Mouse (Mus musculus) myocyte (in vitro differentiated cells): Measurements from ENCODE around the gene Otx1.

Experiments used
- CEBPB ChIP-seq: IDR thresholded peaks from 2 replicates; pipeline ENCODE4 v1.6.1; 2011; ENCODE audit warnings: mild to moderate bottlenecking, moderate library complexity; ENCODE audit not compliant: poor library complexity, insufficient read depth, severe bottlenecking
- MAX ChIP-seq: IDR thresholded peaks from one replicate; pipeline ENCODE4 v1.6.1; 2011; ENCODE audit warnings: low read depth, mild to moderate bottlenecking, control low read depth
- POLR2A ChIP-seq: IDR thresholded peaks from one replicate; pipeline ENCODE4 v1.6.1; 2011; ENCODE audit warnings: low read depth, mild to moderate bottlenecking, control low read depth, moderate library complexity; ENCODE audit not compliant: insufficient read length
- POLR2AphosphoS2 ChIP-seq: IDR thresholded peaks from one replicate; pipeline ENCODE4 v1.6.1; 2011; ENCODE audit warnings: low read depth, control low read depth; ENCODE audit not compliant: insufficient read length
- TCF12 ChIP-seq: IDR thresholded peaks from one replicate; pipeline ENCODE4 v1.6.1; 2011; ENCODE audit warnings: mild to moderate bottlenecking, control low read depth; ENCODE audit not compliant: poor library complexity, insufficient read depth, severe bottlenecking
- USF1 ChIP-seq: IDR thresholded peaks from one replicate; pipeline ENCODE4 v1.6.1; 2011; ENCODE audit warnings: low read depth, mild to moderate bottlenecking, control low read depth, moderate library complexity

- TF ChIP-seq CEBPB (no peak), POLR2A (no peak), TCF12 (no peak), MAX (no peak), POLR2AphosphoS2 (no peak), USF1 (no peak)
Observed at GRCm38 (mm10) chr11:21985118-21985517, 17.6 kb downstream of the Otx1 start.
